Mouse (Mus musculus) left cerebral cortex, postnatal 25 days (tissue): ENCODE measurements at regions not wholly inside any gene's neighbourhood (a gene's known extent, or its start where the extent isn't known, plus 50 kb on each side); places are given as distances from the start of the nearest gene placed in this dataset.

Experiments used
- DNase-seq, 2 experiments: peaks; one replicate each; pipeline ENCODE4 v3.0.0; 2022; ENCODE audit warnings: low spot score in 2 of 2, mixed read lengths in 1 of 2
- intact Hi-C: fragments of 180-260 bp; cut with DNase I; formaldehyde crosslinking; loops from one replicate; pipeline ENCODE4 v1.15.1; 2025

DNA sequence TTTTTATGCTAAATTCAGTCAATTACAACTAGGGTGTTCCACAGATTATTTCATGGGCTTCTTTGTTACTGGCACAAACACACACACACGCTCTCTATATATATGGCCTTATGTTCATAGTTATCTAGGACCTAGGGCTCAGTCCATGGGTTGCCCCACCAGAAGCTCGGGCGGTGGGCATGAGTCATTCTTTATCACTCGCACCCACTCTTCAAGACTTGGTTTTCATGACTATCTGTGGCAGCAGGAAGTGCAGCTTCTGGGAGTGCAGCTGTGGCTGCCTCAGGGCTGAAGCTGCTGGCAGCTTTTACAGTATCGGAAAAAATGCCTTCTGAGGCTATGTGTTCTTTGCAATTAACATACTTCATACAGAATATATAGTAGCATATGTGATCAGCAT is 198.7 kb downstream of the Ipo11 start:
- peak in 1 of 2 experiments; percentile 35 for DNase-seq
- intact Hi-C loops = no loop called here

GRCm38 (mm10) chr13:106734323-106734722 is 202.4 kb downstream of the Ipo11 start:
- intact Hi-C loops = no loop called here
- peak; percentile 20 to 71 for DNase-seq

- intact Hi-C loops = no loop called here
Measured at GRCm38 (mm10) chr13:106732906-106733305, 203.9 kb downstream of the Ipo11 start.

GRCm38 (mm10) chr13:106723315-106723714 is 213.4 kb downstream of the Ipo11 start:
- intact Hi-C loops = no loop called here
- DNase-seq = peak in 1 of 2 experiments; percentile 79

More at GRCm38 (mm10) chr13:106732906-106733305, 203.9 kb downstream of the Ipo11 start:
- DNase-seq = no peak

DNA sequence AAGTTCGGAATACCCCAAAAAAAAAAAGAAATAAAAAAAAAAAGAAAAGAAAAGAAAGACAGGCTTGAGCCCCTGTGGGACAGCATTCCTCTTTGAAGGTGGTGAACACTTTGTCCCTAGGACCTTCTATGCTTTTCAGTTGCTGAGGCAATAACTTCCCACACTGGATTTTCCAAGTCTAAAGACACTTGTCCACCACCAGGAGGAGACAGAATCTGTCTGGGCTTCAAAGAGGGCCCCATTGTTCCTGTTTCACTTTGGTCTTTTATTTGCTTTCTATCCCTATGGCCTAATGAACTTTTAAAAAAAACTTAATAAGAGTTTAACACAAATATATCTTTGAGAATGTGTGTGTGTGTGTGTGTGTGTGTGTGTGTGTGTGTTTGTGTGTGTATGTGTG is 215.6 kb downstream of the Ipo11 start:
- intact Hi-C loops = no loop called here

GRCm38 (mm10) chr13:106715771-106716170 is 221.0 kb downstream of the Ipo11 start:
- intact Hi-C loops = loop anchor here (2.0 kb wide), 2 partner anchors 1273 to 1449 kb away; partner anchors contain the start of gene Htr1a
- no peak for DNase-seq

More for the DNA sequence above, 215.6 kb downstream of the Ipo11 start:
- DNase-seq = no peak

- no peak for DNase-seq
- intact Hi-C loops = loop anchor here (2.0 kb wide), 1 partner anchor 1272 kb away; the partner anchor contains the start of gene Htr1a
Measured at GRCm38 (mm10) chr13:106715234-106715633, 221.5 kb downstream of the Ipo11 start.

GRCm38 (mm10) chr13:106710580-106710979 is 226.2 kb downstream of the Ipo11 start:
- intact Hi-C loops = no loop called here
- no peak for DNase-seq

DNA sequence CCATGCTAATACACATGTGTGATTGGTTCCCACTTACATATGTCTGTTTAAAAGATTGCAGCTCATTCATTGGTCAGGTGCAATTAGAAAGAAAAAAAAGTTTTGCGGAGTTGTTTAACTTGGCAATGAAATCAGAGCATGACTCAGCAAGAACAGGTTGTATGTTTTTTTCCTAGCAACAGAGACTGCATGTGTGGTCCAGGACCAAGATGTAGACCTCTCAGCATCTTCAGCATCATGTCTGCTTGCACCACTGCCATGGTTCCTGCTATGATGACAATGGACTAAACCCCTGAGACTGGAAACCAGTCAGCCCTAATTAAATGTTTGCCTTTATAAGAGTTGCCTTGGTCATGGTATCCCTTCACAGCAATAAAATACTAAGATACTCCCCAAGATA is 236.4 kb downstream of the Ipo11 start:
- intact Hi-C loops = no loop called here
- DNase-seq = no peak

DNA sequence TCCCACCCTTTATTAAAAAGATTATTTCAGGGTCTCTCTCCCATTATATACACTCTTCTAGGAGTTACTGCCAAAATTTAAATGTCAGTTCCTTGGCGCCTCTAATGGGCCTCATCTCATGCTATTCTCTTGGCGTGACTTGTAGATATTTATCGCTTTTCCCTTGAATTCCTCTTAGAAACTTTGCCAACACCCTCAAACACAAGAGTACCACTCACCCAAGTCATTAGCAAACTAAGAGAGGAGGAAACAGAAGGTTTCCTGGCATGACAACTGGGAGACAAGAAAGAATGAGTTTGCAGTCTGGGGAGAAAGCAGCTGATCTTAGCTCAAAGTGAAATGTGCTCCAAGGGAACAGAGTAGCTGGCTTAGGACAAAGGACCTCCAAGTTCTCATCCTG is 236.8 kb downstream of the Ipo11 start:
- intact Hi-C loops = no loop called here
- no peak for DNase-seq

DNA sequence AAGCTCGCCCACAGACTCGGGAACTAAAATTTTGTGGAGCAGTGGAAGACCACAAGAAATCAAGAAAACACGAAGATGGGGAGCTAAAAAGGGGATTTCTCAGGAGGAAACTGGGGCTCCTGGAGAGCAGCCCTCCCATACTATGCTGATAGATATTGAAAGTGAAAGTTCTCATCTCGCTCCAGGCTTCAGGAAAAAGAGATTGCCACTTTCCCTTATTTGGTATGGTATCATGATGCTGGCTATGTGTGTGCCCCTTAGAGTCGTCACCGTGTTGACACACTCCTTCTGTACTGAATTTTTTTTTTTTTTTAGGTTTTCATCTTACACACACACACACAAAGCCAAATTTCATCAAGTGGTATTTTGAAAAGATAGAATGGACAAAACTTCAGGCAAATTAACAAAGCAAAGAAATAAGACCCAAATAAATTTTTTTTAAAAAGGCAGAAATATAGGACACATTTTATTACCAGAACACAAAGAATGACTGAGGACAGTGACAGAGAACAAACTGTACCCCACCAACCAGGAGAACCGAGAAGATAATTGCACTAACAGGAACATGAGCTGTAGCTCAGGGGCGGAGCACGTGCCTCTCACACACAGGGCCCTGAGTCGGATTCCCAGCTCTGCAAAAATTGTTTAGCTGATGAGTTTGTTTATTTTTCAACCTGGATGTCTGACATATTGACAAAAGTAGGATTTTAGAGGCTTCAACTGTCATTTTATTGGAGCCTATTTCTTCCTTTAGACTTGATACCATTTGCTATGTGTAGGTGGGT is 244.8 kb downstream of the Ipo11 start:
- intact Hi-C loops = loop anchor here (5.0 kb wide), 1 partner anchor 525 kb away; no protein-coding TSS in a partner anchor

GRCm38 (mm10) chr13:106690125-106690524 is 246.6 kb downstream of the Ipo11 start:
- peak in 1 of 2 experiments; percentile 59 for DNase-seq
- intact Hi-C loops = loop anchor here (5.0 kb wide), 1 partner anchor 523 kb away; no protein-coding TSS in a partner anchor

More for the DNA sequence above, 244.8 kb downstream of the Ipo11 start:
- DNase-seq = no peak

GRCm38 (mm10) chr13:106689618-106690017 is 247.1 kb downstream of the Ipo11 start:
- DNase-seq = no peak
- intact Hi-C loops = loop anchor here (5.0 to 10.0 kb wide), 2 partner anchors 285 to 522 kb away; no protein-coding TSS in a partner anchor

DNA sequence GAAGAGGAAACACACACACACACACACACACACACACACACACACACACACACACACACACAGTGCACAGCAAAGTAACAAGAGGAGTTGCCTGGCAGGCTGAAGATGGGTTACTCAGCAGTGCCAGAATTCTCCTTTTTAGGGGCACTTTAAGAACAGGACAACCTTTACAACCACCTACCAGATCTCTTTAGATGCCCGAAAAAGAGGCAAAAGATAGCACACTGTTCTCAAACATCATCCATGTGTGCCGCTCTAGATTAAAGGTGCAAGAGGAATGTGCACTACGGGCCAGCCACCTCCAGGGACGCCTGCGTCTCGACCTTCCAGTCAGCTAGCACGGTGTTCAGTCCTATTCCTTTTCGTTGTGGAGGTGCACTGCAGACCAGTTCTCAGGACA is 247.7 kb downstream of the Ipo11 start:
- intact Hi-C loops = loop anchor here (10.0 kb wide), 1 partner anchor 284 kb away; no protein-coding TSS in a partner anchor
- DNase-seq = peak in 1 of 2 experiments; percentile 53

- no peak for DNase-seq
- intact Hi-C loops = no loop called here
Measured at GRCm38 (mm10) chr13:106669665-106670064, 267.1 kb downstream of the Ipo11 start.

DNA sequence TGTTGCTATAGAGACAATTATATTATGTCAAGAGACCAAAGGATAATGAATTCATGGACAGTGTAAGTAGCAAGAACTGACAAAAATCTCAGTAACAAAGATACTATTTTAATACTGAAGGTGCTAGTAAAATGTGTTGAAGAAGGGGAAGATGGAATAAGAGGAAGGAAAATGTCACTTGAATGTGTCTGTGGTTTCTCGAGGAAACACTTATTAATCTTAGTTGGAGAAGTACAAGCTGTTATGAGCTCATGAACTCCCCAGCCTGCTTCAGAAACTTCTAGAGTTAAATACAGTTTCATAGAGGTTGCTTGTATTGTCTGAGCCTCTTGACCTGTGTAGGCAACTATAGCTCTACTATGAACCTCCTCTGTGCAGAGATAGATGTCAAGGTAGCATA is 274.6 kb downstream of the Ipo11 start:
- DNase-seq = no peak

GRCm38 (mm10) chr13:106649363-106649762 is 287.4 kb downstream of the Ipo11 start:
- DNase-seq = no peak

More for the DNA sequence above, 274.6 kb downstream of the Ipo11 start:
- intact Hi-C loops = no loop called here

GRCm38 (mm10) chr13:106643302-106643975 is 293.3 kb downstream of the Ipo11 start:
- intact Hi-C loops = no loop called here
- DNase-seq = no peak

More at GRCm38 (mm10) chr13:106649363-106649762, 287.4 kb downstream of the Ipo11 start:
- intact Hi-C loops = no loop called here

GRCm38 (mm10) chr13:106638706-106639385 is 297.9 kb downstream of the Ipo11 start:
- DNase-seq = no peak
- intact Hi-C loops = no loop called here

GRCm38 (mm10) chr13:106591729-106592128 is 345.0 kb downstream of the Ipo11 start:
- intact Hi-C loops = no loop called here
- no peak for DNase-seq
